Mouse (Mus musculus) heart, adult 2 months (tissue): ENCODE results near the gene Pskh1. TPM values are rescaled to one million over a fixed set of nuclear protein-coding genes. Genes with fewer than 3 reads are reported as not detected.

Experiments used
- DNase-seq, 2 experiments: peaks; one replicate each; pipeline ENCODE4 v3.0.0; 2021
- H3K27ac ChIP-seq: fragments of 200-600 bp; 2 replicates; pipeline ENCODE4 v1.8.1; 2022
- H3K27me3 ChIP-seq: fragments of 200-500 bp; 2 replicates; pipeline ENCODE4 v1.6.1; 2012; ENCODE audit warnings: mild to moderate bottlenecking, low read length, inconsistent platforms, mixed read lengths; ENCODE audit not compliant: control insufficient read depth, insufficient read depth
- H3K36me3 ChIP-seq: fragments of 200-500 bp; 2 replicates; pipeline ENCODE4 v1.6.1; 2012; ENCODE audit warnings: low read length, inconsistent platforms; ENCODE audit not compliant: control insufficient read depth, insufficient read depth
- H3K4me1 ChIP-seq: fragments of 200-500 bp; 2 replicates; pipeline ENCODE4 v1.6.1; 2011; ENCODE audit warnings: low read length; ENCODE audit not compliant: control insufficient read depth, insufficient read depth
- H3K4me3 ChIP-seq: fragments of 200-600 bp; 2 replicates; pipeline ENCODE4 v1.8.1; 2022
- H3K79me2 ChIP-seq: fragments of 200-500 bp; replicated peaks from 2 replicates; pipeline ENCODE4 v1.6.1; 2012; ENCODE audit warnings: mild to moderate bottlenecking, inconsistent platforms, low read length, moderate library complexity, mixed read lengths; ENCODE audit not compliant: control insufficient read depth, insufficient read depth
- H3K9ac ChIP-seq: fragments of 200-500 bp; 2 replicates; pipeline ENCODE4 v1.6.1; 2012; ENCODE audit warnings: low read depth, mild to moderate bottlenecking, control low read depth, inconsistent platforms, low read length, mixed read lengths
- CTCF ChIP-seq: fragments of 200-600 bp; IDR thresholded peaks from 2 replicates; pipeline ENCODE4 v1.8.1; 2022; ENCODE audit warnings: antibody characterized with exemption, mild to moderate bottlenecking, moderate library complexity
- EP300 ChIP-seq: fragments of 200-500 bp; IDR thresholded peaks from 2 replicates; pipeline ENCODE4 v1.6.1; 2011; ENCODE audit warnings: low read depth, low read length, control low read depth; ENCODE audit not compliant: insufficient read depth
- POLR2A ChIP-seq: fragments of 200-500 bp; IDR thresholded peaks from 2 replicates; pipeline ENCODE4 v1.6.1; 2011; ENCODE audit warnings: mild to moderate bottlenecking, low read depth, low read length, control low read depth; ENCODE audit not compliant: insufficient read depth
- WGBS: fragments of 180-500 bp; shearing (Covaris S2); methylation state at CpG from one replicate; pipeline ENCODE4 v1.1.7; 2018; 5-methylcytosine and 5-hydroxymethylcytosine counted together
- intact Hi-C: fragments of 180-260 bp; cut with DNase I; formaldehyde crosslinking; loops from one replicate; pipeline ENCODE4 v1.15.1; 2025
- polyA plus RNA-seq: library from polyadenylated mRNA; depleted of rRNA; stranded (reverse); fragments of >200 nt; gene quantifications from 2 replicates; pipeline ENCODE4 v1.2.3, GENCODE M21; 2012
- total RNA-seq, 2 experiments: library from RNA; stranded (reverse); gene quantifications; 2 replicates each; pipeline ENCODE4 v1.2.3; 2021

The Pskh1 gene
- total and polyA plus RNA-seq, 3 experiments = 16.5 to 28.7 (median 20.8) TPM

GRCm38 (mm10) chr8:105964506-105965265, 64.4 kb downstream of the Pskh1 start:
- Histone ChIP-seq H3K36me3 (no peaks in the 10 kb centered on the region), H3K27ac (peak overlapping the region; percentile 95)

GRCm38 (mm10) chr8:105965266-105965904, 65.1 kb downstream of the Pskh1 start:
- peak overlapping the region; percentile 99 for H3K9ac ChIP-seq
- intact Hi-C loops = loop anchor here (2.0 kb wide), 1 partner anchor 27 kb away; the partner anchor contains the start of gene Psmb10
- under 1% methylated on average over 40 of the region's 40 CpGs for WGBS
- TF ChIP-seq CTCF = no peak
- TF ChIP-seq POLR2A = no peak; the same call in 1 of the 2 replicates
- no peak; the same call in 1 of the 2 replicates for TF ChIP-seq EP300
- H3K4me1 ChIP-seq = peaks cover 16% of the 10 kb centered on the region
- no peaks in the 10 kb centered on the region for H3K27me3 ChIP-seq
- H3K36me3 ChIP-seq = no peaks in the 10 kb centered on the region
- H3K4me3 ChIP-seq = peak overlapping the region; percentile 95
- H3K27ac ChIP-seq = peak overlapping the region; percentile 95
- H3K79me2 ChIP-seq = peaks cover 1% of the 10 kb centered on the region; the same call in 1 of the 2 replicates
- no peak for DNase-seq

More at GRCm38 (mm10) chr8:105964506-105965265, 64.4 kb downstream of the Pskh1 start:
- DNase-seq = no peak
- peak overlapping the region; percentile 95 for H3K4me3 ChIP-seq
- peak overlapping the region; percentile 99 for H3K9ac ChIP-seq
- intact Hi-C loops = loop anchor here (2.0 kb wide), 1 partner anchor 26 kb away; the partner anchor contains the start of gene Psmb10
- no peak for TF ChIP-seq EP300
- no peak for TF ChIP-seq CTCF
- TF ChIP-seq POLR2A = no peak
- H3K4me1 ChIP-seq = peaks cover 19% of the 10 kb centered on the region
- 31% methylated on average over 12 of the region's 12 CpGs for WGBS
- H3K27me3 ChIP-seq = no peaks in the 10 kb centered on the region
- peaks cover 1% of the 10 kb centered on the region; the same call in 1 of the 2 replicates for H3K79me2 ChIP-seq

GRCm38 (mm10) chr8:105965905-105966341, 65.7 kb downstream of the Pskh1 start, which contains the start of gene Slc12a4:
Slc12a4 (minus strand) TSS chr8:105966097.
- Histone ChIP-seq H3K4me1 (peaks cover 15% of the 10 kb centered on the region), H3K9ac (peak within 1 kb of the TSS; percentile 99), H3K4me3 (peak within 1 kb of the TSS; percentile 95), H3K79me2 (peaks cover 1% of the 10 kb centered on the region; the same call in 1 of the 2 replicates), H3K27ac (peak within 1 kb of the TSS; percentile 95), H3K27me3 (no peaks in the 10 kb centered on the region), H3K36me3 (no peaks in the 10 kb centered on the region)
- peak; percentile 91 to 92 for DNase-seq
- intact Hi-C loops = loop anchor here (2.0 kb wide), 1 partner anchor 27 kb away; the partner anchor contains the start of gene Psmb10
- TF ChIP-seq EP300 (0 out of 2 replicates have a peak, but pooled peaks have one; percentile 25), CTCF (no peak), POLR2A (peak; percentile 79)
- WGBS = 1% methylated on average over 40 of the region's 47 CpGs

GRCm38 (mm10) chr8:105966692-105967311, 66.6 kb downstream of the Pskh1 start:
- intact Hi-C loops = no loop called here
- Histone ChIP-seq H3K9ac (no peak overlapping the region), H3K27ac (peak overlapping the region; percentile 95), H3K36me3 (no peaks in the 10 kb centered on the region), H3K4me1 (peaks cover 15% of the 10 kb centered on the region), H3K27me3 (no peaks in the 10 kb centered on the region), H3K79me2 (peaks cover 1% of the 10 kb centered on the region; the same call in 1 of the 2 replicates), H3K4me3 (peak overlapping the region; percentile 95)
- WGBS = 13% methylated on average over 19 of the region's 19 CpGs
- TF ChIP-seq POLR2A (no peak), CTCF (no peak), EP300 (no peak)
- peak in 1 of 2 experiments; percentile 52 for DNase-seq

- DNase-seq = no peak
- WGBS = 69% methylated on average over 1 of the region's 1 CpGs
- intact Hi-C loops = no loop called here
- Histone ChIP-seq H3K79me2 (peaks cover 1% of the 10 kb centered on the region; the same call in 1 of the 2 replicates), H3K36me3 (no peaks in the 10 kb centered on the region), H3K27ac (no peak overlapping the region), H3K27me3 (no peaks in the 10 kb centered on the region), H3K9ac (no peak overlapping the region), H3K4me3 (no peak overlapping the region), H3K4me1 (peaks cover 10% of the 10 kb centered on the region)
- TF ChIP-seq EP300 (no peak), POLR2A (no peak), CTCF (no peak)
Observed at GRCm38 (mm10) chr8:105969367-105969766, 69.1 kb downstream of the Pskh1 start.
